Mouse (Mus musculus): ENCODE results near the gene Gm17364. TPM values are rescaled to one million over a fixed set of nuclear protein-coding genes. Genes with fewer than 3 reads are reported as not detected.

The Gm17364 gene
- polyA plus RNA-seq, 1 experiment from 2014 or later: not detected

GRCm38 (mm10) chr13:41249538-41250317 lies 24.0 kb downstream of the Gm17364 start, which contains the start of gene Smim13:
Gene Smim13 (plus strand): TSS chr13:41249844.
- peak; percentile 98 for ATAC-seq (replicated peaks; ENCODE audit: insufficient number of reproducible peaks, low FRiP score, low TSS enrichment)
- H3K4me3 ChIP-seq (ENCODE audit: low read depth, low read length): peak within 1 kb of the TSS; percentile 86

DNA sequence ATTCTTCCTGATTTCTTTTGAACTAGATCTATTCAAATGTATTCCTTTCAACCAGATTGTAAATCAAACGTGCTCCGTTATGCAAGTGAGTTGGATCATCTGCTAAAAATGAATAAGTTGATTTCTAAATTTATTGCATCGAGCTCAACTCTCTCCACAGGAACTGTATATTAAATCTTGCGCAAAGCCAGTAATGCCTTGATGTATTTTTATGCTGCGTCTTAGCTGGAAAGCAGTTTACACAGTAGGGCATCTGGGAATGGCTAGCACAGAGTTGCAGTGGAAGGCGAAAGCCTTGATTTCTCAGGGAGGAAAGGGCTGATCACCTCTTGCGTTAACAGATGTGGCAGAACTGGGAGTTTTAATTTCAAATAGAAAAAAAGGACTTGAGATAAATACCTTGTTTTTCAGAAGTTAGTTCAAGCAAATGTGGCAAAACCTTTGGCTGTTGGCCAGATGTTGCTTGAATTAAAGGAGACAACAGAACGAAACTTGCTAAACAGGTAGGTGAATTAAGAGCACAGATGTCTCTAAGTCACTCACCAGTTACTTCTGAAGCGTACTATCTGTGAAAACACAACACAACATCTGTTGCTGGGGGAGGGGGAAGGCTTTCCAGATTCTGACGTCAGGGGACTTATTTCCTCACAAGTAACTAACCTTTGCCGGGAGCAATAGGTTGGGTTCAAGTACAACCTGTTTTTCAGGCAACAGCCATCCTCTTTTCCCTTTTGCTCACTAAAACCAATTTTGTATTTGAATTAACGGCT lies 24.8 kb downstream of the Gm17364 start:
- H3K27ac ChIP-seq (ENCODE audit: low read depth, low read length): peak overlapping the region; percentile 77
- peaks cover 8% of the 10 kb centered on the region for H3K4me1 ChIP-seq (ENCODE audit: control insufficient read depth, insufficient read depth, low read length)
- ATAC-seq (replicated peaks; ENCODE audit: insufficient number of reproducible peaks, low FRiP score, low TSS enrichment): no peak
- H3K9ac ChIP-seq (ENCODE audit: low read depth, low read length): peak overlapping the region; percentile 85
- no peaks in the 10 kb centered on the region for H3K9me3 ChIP-seq (replicated peaks; ENCODE audit: control insufficient read depth, low read length)
- H3K4me2 ChIP-seq: peak overlapping the region; percentile 62
- peak overlapping the region; percentile 86 for H3K4me3 ChIP-seq (ENCODE audit: low read depth, low read length)
- WGBS (ENCODE audit: insufficient replicate concordance): 41% methylated on average over 12 of the region's 12 CpGs
- H3K27me3 ChIP-seq (ENCODE audit: control insufficient read depth, insufficient read depth, low read length): no peaks in the 10 kb centered on the region
- no peaks in the 10 kb centered on the region for H3K36me3 ChIP-seq (ENCODE audit: control insufficient read depth, insufficient read depth, low read length)

More at GRCm38 (mm10) chr13:41249538-41250317, 24.0 kb downstream of the Gm17364 start, which contains the start of gene Smim13:
- Histone ChIP-seq H3K4me2 (peak within 1 kb of the TSS; percentile 62), H3K27me3 (ENCODE audit: control insufficient read depth, insufficient read depth, low read length) (no peaks in the 10 kb centered on the region), H3K36me3 (ENCODE audit: control insufficient read depth, insufficient read depth, low read length) (no peaks in the 10 kb centered on the region), H3K4me1 (ENCODE audit: control insufficient read depth, insufficient read depth, low read length) (peaks cover 8% of the 10 kb centered on the region), H3K9me3 (replicated peaks; ENCODE audit: control insufficient read depth, low read length) (no peaks in the 10 kb centered on the region), H3K9ac (ENCODE audit: low read depth, low read length) (peak within 1 kb of the TSS; percentile 85), H3K27ac (ENCODE audit: low read depth, low read length) (peak within 1 kb of the TSS; percentile 92)
- under 1% methylated on average over 67 of the region's 78 CpGs for WGBS (ENCODE audit: insufficient replicate concordance)

DNA sequence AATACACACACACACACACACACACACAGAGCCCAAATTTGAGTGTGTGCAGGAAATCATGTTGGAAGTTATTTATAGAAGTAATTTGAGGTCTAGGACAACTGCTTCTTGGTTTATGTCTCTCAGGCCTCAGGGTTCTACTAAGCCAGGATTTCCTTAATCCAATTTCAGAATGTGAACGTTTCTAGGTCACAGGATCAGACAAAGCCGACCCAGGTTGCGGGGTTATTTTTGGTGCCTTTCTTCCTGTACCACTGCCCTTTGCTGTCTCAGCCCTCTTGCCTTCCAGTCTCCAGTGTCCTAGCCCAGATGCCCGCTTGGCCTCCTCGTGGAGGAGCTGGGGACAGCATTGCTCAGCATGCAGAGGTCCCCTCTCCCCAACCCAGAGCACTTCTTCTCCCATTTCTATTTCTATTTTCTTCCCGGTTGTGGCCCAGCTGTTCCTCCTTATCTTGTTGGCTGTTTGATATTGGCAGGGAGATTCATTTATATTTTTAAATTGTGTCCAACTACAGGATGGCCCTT lies 29.4 kb downstream of the Gm17364 start:
- 47% methylated on average over 6 of the region's 6 CpGs for WGBS (ENCODE audit: insufficient replicate concordance)
- H3K27ac ChIP-seq (ENCODE audit: low read depth, low read length): no peak overlapping the region

DNA sequence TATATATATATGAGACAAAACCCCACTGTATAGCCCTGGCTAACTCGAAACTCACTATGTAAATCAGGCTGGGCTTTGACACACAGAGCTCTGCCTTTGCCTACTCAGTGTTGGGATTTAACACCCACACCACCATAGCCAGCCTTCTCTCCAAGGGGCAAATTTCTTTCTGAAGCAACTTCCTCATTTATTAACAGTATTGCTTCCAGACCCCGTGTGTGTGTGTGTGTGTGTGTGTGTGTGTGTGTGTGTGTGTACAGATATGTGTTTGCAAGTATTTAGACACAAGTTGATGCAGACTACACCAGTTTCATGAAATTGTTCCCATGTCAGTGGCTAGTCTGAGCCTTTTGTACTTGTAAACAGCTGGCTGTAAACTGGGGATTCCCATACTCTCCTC lies 32.2 kb downstream of the Gm17364 start:
- ATAC-seq (replicated peaks; ENCODE audit: insufficient number of reproducible peaks, low FRiP score, low TSS enrichment): no peak
- H3K4me2 ChIP-seq: no peak overlapping the region
- H3K27me3 ChIP-seq (ENCODE audit: control insufficient read depth, insufficient read depth, low read length): no peaks in the 10 kb centered on the region
- H3K9me3 ChIP-seq (replicated peaks; ENCODE audit: control insufficient read depth, low read length): peaks cover 3% of the 10 kb centered on the region; the same call in 1 of the 2 replicates
- no peak overlapping the region for H3K4me3 ChIP-seq (ENCODE audit: low read depth, low read length)
- WGBS (ENCODE audit: insufficient replicate concordance): 55% methylated on average over 2 of the region's 2 CpGs
- H3K27ac ChIP-seq (ENCODE audit: low read depth, low read length): no peak overlapping the region
- no peak overlapping the region for H3K9ac ChIP-seq (ENCODE audit: low read depth, low read length)
- no peaks in the 10 kb centered on the region; the same call in 1 of the 2 replicates for H3K4me1 ChIP-seq (ENCODE audit: control insufficient read depth, insufficient read depth, low read length)
- no peaks in the 10 kb centered on the region for H3K36me3 ChIP-seq (ENCODE audit: control insufficient read depth, insufficient read depth, low read length)

More for the DNA sequence above, 29.4 kb downstream of the Gm17364 start:
- peaks cover 3% of the 10 kb centered on the region; the same call in 1 of the 2 replicates for H3K9me3 ChIP-seq (replicated peaks; ENCODE audit: control insufficient read depth, low read length)
- no peak for ATAC-seq (replicated peaks; ENCODE audit: insufficient number of reproducible peaks, low FRiP score, low TSS enrichment)
- peaks cover 2% of the 10 kb centered on the region; the same call in 1 of the 2 replicates for H3K4me1 ChIP-seq (ENCODE audit: control insufficient read depth, insufficient read depth, low read length)
- no peaks in the 10 kb centered on the region for H3K36me3 ChIP-seq (ENCODE audit: control insufficient read depth, insufficient read depth, low read length)
- H3K9ac ChIP-seq (ENCODE audit: low read depth, low read length): no peak overlapping the region
- no peak overlapping the region for H3K4me2 ChIP-seq
- H3K27me3 ChIP-seq (ENCODE audit: control insufficient read depth, insufficient read depth, low read length): no peaks in the 10 kb centered on the region
- no peak overlapping the region for H3K4me3 ChIP-seq (ENCODE audit: low read depth, low read length)

DNA sequence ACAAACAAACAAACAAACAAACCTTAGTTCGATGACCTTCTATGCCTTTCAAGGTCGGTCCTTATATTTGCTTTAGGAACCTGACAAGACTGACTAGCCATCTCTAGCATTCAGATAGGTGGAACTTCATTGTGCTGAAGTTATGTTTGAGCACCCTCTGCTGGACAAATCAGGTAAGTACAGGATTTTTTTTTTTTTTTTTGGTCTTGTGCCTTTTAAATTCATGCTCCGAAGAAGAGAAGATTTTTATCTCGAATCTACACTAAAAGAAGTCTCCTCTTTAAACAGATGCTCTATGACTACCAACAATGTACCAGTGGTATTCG lies 35.0 kb downstream of the Gm17364 start:
- 6% methylated on average over 5 of the region's 5 CpGs for WGBS (ENCODE audit: insufficient replicate concordance)
- H3K36me3 ChIP-seq (ENCODE audit: control insufficient read depth, insufficient read depth, low read length): no peaks in the 10 kb centered on the region
- ATAC-seq (replicated peaks; ENCODE audit: insufficient number of reproducible peaks, low FRiP score, low TSS enrichment): no peak

DNA sequence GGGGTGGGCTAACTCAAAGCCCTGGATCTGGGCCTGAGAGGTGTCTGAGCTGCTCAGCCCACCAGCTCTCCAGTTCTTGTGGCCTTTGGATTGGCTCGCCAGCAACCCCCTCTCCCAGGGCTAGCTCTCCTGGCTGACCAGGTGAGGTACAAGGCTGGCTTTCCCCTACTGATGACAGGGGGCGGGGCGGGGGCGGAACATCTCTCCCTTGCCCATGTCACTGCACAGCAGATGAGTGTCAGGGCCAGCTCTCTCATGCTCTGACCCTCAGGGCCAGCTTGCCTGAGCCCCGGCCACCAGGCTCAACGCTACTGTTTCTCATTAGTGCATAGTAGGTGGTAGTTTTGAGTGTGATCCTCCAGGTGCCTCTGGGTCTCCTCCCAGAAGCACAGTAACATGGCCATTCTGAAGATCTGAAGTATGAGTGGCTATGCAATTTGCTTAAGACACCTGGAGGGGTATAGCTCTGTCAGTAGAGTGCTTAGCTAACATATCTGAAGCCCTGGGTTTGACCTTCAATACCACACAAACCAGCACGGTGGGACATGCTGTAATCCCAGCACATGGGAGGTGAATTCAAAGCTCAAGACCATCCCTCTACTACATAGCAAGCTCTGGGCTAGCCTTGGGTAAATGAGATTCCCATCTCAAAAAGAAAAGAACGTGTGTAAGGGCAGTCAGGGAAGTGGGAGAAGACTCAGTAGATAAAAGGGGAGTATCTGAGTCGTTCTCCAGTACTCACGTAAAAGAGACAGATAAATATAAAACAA lies 35.6 kb downstream of the Gm17364 start:
- Histone ChIP-seq H3K4me2 (no peak overlapping the region), H3K36me3 (ENCODE audit: control insufficient read depth, insufficient read depth, low read length) (no peaks in the 10 kb centered on the region), H3K27ac (ENCODE audit: low read depth, low read length) (no peak overlapping the region), H3K27me3 (ENCODE audit: control insufficient read depth, insufficient read depth, low read length) (no peaks in the 10 kb centered on the region), H3K9ac (ENCODE audit: low read depth, low read length) (no peak overlapping the region), H3K4me1 (ENCODE audit: control insufficient read depth, insufficient read depth, low read length) (no peaks in the 10 kb centered on the region), H3K4me3 (ENCODE audit: low read depth, low read length) (no peak overlapping the region), H3K9me3 (replicated peaks; ENCODE audit: control insufficient read depth, low read length) (peaks cover 3% of the 10 kb centered on the region; the same call in 1 of the 2 replicates)
- 71% methylated on average over 10 of the region's 10 CpGs for WGBS (ENCODE audit: insufficient replicate concordance)
- ATAC-seq (replicated peaks; ENCODE audit: insufficient number of reproducible peaks, low FRiP score, low TSS enrichment): no peak

More for the DNA sequence above, 35.0 kb downstream of the Gm17364 start:
- Histone ChIP-seq H3K4me1 (ENCODE audit: control insufficient read depth, insufficient read depth, low read length) (no peaks in the 10 kb centered on the region), H3K4me2 (no peak overlapping the region), H3K9ac (ENCODE audit: low read depth, low read length) (no peak overlapping the region), H3K4me3 (ENCODE audit: low read depth, low read length) (no peak overlapping the region), H3K27me3 (ENCODE audit: control insufficient read depth, insufficient read depth, low read length) (no peaks in the 10 kb centered on the region), H3K9me3 (replicated peaks; ENCODE audit: control insufficient read depth, low read length) (peaks cover 3% of the 10 kb centered on the region; the same call in 1 of the 2 replicates), H3K27ac (ENCODE audit: low read depth, low read length) (no peak overlapping the region)

GRCm38 (mm10) chr13:41235845-41236741 lies 37.7 kb downstream of the Gm17364 start:
- ATAC-seq (replicated peaks; ENCODE audit: insufficient number of reproducible peaks, low FRiP score, low TSS enrichment): no peak
- Histone ChIP-seq H3K9me3 (replicated peaks; ENCODE audit: control insufficient read depth, low read length) (no peaks in the 10 kb centered on the region), H3K27me3 (ENCODE audit: control insufficient read depth, insufficient read depth, low read length) (no peaks in the 10 kb centered on the region), H3K36me3 (ENCODE audit: control insufficient read depth, insufficient read depth, low read length) (no peaks in the 10 kb centered on the region), H3K4me1 (ENCODE audit: control insufficient read depth, insufficient read depth, low read length) (no peaks in the 10 kb centered on the region), H3K4me2 (no peak overlapping the region), H3K27ac (ENCODE audit: low read depth, low read length) (no peak overlapping the region), H3K4me3 (ENCODE audit: low read depth, low read length) (no peak overlapping the region), H3K9ac (ENCODE audit: low read depth, low read length) (no peak overlapping the region)
- WGBS (ENCODE audit: insufficient replicate concordance): 77% methylated on average over 13 of the region's 13 CpGs
